Mouse (Mus musculus) cerebellum, postnatal 10 days (tissue): ENCODE results near the gene Adcy1.

Experiments used
- DNase-seq, 2 experiments: peaks; one replicate each; pipeline ENCODE4 v3.0.0; 2021; ENCODE audit warnings: mixed read lengths in 2 of 2

Adcy1 gene

DNA sequence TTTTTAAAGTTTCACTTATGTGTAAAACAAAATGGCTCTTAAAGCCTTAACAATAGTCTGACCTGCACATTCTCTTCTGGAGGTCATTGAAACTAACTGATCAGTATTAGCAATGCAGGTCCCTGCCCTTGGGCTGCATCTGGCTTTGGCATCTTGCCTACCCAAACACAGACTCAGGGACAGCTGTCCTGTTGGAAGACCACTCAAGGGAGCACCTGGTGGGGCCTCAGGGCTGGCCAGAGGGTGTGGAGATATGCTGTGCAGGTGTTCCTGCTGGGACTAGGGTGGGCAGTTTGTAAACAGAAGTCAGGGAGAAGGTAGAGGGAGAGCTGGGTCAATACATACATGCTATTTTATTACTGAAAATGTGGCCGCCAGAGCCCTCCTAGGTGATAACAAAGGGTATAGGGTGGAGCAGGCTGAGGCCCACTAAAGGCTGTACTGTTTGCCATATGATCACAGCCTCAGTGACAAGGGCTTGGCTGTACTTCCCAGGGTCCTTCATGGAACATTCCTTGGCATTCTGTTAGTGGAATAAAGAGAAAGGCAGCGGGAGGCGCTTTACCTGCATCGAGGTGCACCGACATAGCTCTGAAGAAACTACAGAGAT is 73.1 kb downstream of the Adcy1 start:
- DNase-seq: peak; percentile 62 to 67

- DNase-seq: no peak
Measured at GRCm38 (mm10) chr11:7138370-7138769, 75.1 kb downstream of the Adcy1 start.

- DNase-seq: peak; percentile 68 to 72
Measured at GRCm38 (mm10) chr11:7140449-7140848, 77.2 kb downstream of the Adcy1 start.

DNA sequence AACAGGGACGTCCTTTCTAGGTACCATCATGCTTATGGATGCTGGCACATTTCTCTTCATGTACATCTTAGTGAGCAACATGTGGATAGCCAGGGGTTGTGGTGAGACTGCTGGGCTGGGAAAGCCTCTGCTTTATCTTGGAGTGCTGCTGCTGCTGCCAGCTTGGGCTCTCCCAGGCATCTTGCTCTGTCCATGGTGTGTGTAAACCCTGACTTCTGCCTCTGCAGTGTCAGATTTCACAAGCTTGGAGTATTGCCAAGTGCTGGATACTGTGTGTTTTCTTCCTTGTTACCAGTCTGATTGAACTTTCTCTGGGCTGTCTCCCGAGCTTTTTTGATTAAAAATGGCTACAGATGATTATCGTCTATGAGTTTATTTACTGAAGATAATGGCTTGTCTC is 79.4 kb downstream of the Adcy1 start:
- DNase-seq: peak in 1 of 2 experiments; percentile 42

- peak; percentile 50 to 56 for DNase-seq
Measured at GRCm38 (mm10) chr11:7144369-7144768, 81.1 kb downstream of the Adcy1 start.

DNA sequence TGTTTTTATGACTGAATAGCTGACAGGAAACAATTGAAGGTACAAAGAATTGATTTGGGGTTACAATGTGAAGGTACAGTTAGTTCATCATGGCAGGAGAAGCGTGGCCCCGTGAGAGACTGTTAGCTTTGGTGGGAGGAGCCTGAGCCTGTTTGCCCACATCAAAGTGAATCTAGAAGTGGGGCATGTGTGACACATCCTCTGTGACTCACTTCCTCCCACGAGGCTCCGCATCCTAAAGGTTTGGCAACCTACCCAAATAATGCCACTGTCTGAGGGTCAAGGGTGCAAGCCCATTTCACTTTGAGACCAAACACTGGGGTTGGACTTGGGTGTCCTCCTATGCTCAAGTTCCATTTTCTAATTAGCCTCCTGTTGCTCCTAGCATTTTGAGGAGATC is 81.9 kb downstream of the Adcy1 start:
- no peak for DNase-seq

DNA sequence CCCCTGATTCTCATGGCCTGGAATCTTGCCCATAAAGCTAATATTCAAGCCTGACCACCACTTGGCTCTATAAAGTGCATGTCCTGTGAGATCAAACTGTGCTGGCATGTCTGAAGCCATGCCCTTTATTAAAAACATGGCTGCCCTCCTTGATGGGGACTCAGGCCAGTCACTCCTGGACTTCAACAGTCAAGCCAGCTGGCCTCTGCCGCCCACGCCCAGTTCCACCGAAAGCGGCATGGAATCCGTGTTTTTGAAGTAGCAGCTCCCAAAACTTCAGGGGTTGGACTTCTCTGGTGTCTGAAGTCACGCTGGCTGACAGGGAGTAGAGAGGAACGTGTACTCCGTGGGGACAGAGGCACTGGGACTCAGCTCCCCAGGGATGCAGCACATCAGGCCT is 84.2 kb downstream of the Adcy1 start:
- DNase-seq: no peak

DNA sequence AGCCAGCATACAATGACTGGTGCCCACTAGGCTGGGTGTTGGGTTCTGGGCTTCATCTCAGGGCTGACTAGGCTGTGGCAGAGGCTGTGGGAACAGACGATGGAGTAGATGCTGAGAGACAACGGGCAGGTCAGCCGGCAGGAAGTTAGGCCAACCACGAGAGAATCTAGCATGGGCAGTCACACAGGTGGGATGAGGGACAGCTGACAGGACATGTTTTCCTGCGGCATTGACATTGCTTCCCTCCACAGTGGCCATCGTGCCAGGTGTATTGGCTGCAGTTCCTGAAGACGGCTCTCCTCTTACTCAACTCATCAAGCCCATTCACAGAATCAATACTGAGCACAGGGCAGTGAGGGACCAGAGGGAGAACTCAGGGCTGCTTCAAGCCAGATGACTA is 84.7 kb downstream of the Adcy1 start:
- DNase-seq: no peak

- DNase-seq: no peak
Measured at GRCm38 (mm10) chr11:7149471-7149870, 86.2 kb downstream of the Adcy1 start.

DNA sequence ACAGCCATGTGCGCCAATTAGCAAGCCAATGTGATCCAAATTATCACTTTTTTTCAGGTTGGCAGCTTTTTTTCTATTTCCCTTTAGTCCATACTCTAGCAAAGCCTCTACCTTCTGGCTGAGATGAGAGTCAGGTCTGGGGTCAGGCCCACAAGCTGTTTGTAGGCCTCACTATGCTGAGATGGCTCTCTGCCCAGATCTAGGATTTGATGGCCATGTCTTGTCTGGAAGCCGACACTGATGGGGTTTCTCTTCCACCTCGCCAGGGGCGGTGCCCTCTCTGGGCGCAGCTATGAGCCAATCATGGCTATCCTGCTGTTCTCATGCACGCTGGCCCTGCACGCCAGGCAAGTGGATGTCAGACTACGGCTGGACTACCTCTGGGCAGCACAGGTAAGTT is 87.2 kb downstream of the Adcy1 start:
- DNase-seq: peak; percentile 84 to 86

GRCm38 (mm10) chr11:7152371-7152770 is 89.1 kb downstream of the Adcy1 start:
- DNase-seq: no peak

- no peak for DNase-seq
Measured at GRCm38 (mm10) chr11:7153081-7153480, 89.8 kb downstream of the Adcy1 start.

GRCm38 (mm10) chr11:7156427-7156826 is 93.1 kb downstream of the Adcy1 start:
- no peak for DNase-seq

DNA sequence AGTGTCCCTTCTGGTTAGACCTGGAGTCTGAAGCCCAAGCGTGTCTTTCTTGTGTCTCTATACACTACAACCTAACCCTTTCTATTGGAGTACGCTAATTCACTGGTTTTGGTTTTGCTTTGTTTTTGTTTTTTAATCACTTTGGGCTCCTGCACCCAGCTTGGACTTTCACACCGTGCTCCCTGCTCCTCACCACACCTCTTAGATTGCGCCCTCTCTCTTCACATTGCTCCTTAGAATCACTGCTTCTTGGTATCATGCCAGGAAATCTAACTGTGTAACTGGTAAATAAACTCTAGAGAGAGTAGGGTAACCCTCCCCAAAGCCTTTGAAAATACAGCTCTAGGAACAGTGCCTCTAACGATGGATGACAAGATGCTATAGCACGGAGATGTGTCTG is 94.9 kb downstream of the Adcy1 start:
- no peak for DNase-seq

- peak; percentile 64 to 79 for DNase-seq
Measured at GRCm38 (mm10) chr11:7160146-7160545, 96.9 kb downstream of the Adcy1 start.

DNA sequence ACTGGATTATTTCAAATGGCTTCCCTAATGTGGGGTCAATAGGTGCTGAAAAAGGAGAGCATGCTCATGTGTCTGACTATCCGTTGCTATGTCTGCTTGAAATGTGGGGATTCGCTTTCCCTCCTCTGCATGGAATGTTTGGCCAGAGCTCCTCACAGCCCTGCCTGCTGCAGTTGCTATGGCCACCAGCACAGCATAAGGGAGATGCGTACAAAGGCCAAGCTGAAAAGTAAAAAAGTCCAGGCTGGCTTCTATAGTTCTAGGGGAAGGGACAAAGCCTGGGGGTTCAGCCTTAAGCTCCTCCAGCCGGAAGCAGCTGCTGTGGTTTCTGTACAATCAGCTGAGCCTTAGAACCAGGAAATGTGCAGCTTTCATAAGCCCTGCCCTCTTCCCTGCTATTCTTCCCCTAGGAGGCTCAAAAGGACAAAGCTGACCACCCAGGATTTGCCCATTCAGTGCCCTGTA is 97.4 kb downstream of the Adcy1 start:
- no peak for DNase-seq

- DNase-seq: peak; percentile 70 to 84
Measured at GRCm38 (mm10) chr11:7161502-7162174, 98.3 kb downstream of the Adcy1 start.

DNA sequence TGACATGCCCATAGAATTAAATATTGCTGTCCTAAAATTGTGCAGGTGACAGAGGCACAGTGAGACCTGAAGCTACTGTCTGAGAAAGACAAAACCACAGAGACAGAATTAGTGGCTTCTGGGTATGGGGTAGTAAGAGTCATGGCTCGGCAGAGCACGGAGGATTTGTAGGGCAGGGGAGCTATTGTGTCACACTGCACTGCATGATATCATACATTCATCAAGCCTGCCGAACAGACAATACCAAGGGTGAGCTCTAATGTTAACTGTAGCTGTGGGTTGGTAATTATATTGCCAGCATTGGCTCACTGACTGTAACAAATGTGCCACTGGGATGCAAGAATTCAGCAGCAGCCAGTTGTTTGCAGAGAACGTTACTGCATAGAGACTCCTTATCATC is 101.1 kb downstream of the Adcy1 start:
- no peak for DNase-seq

DNA sequence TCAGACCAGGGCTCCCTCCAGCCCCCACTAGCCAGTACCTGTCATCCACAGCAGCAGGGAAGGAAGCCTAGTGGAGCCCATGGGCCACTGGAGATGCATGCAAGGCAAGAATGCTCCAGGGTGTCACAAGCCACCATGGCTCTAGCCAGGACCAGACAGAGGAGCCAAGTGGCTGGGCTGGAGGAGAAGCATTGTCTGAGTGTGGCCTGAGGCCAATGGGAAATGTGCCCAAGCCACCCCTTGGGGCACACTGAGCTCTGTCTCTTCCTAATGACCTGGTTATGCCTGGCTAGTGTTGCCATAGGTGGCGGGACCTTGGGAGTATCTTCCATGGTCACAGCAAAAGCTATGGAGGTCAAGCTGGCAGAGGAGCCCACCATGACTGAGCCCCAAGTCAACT is 106.4 kb downstream of the Adcy1 start:
- no peak for DNase-seq

DNA sequence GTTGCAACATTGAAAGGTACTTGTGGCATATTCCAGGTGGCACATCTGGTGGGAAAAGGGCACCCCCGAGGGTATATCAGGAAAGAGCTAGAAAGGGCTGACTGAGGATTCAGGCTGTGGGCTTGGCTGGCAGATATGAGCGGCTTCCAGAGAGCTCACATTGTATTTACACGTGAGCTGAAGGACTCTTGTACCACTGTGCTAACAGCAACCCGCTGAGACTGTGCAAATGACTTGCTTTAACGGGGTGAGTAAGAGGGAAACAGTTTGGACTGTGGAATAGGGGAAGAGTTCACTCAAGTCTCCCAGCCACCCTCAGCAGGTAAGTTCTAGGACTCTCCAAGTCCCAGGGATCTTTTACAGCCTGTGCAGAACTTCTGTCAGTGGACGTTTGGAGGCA is 110.4 kb downstream of the Adcy1 start:
- no peak for DNase-seq

- DNase-seq: no peak
Measured at GRCm38 (mm10) chr11:7178724-7179123, 115.4 kb downstream of the Adcy1 start.

GRCm38 (mm10) chr11:7179276-7179675 is 116.0 kb downstream of the Adcy1 start:
- no peak for DNase-seq

DNA sequence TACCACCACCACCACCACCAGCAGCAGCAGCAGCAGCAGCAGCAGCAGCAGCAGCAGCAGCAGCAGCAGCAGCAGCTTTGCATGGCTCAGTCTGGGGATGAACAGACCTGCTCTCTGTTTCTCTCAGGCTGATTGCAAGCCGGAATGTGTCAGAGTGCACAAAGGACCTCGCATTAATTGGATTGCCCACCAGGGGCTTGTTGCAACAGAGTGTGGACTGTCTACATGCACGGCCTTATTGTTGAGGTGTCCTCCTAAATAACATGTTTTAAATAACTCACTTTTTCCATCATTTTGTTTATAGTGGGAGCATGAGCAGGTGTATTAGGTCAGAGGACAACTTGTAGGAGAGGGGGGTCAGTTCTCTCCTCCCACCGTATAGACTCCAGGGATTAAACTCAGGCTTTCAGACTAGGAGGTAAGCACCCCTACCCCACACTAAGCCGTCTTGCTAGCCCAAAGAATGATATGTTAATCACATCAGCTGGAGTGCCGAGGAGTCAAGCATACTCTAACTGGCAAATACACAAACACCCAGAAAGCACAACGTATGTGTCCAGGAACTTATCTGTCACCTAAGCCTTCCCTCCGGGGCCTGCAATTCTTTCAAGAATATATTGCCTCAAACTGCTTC is 119.2 kb downstream of the Adcy1 start:
- no peak for DNase-seq

GRCm38 (mm10) chr11:7184420-7184819 is 121.1 kb downstream of the Adcy1 start:
- DNase-seq: no peak
